Comparison of ENCODE assay signal across 18 mouse cellular contexts in genomic region chr2:102940813-102941361, GRCm38 (mm10). TPM values are rescaled to one million over a fixed set of nuclear protein-coding genes. Genes with fewer than 3 reads are reported as not detected.
A peak's percentile ranks its signal among the peaks of the same experiment; 100 is the strongest.
DNase-seq lines count a peak whose midpoint lies in the region; ATAC-seq and TF ChIP-seq lines count a peak whose summit lies in the region.
"Had no signal": no experiment of that assay in that cellular context is flagged by ENCODE, and none has a peak within 500 bp of the region (broad histone marks: within the 10 kb centered on the region; RNA-seq: fewer than 3 reads in every experiment).

No protein-coding gene starts in this region.

- peak; percentile 9 for DNase-seq in liver, adult 2 months (ENCODE audit: extremely low read depth, low read depth, low spot score)
- DNase-seq in retina, postnatal 1 day = peak; percentile 9
- no peak for DNase-seq in retina, embryonic 14.5 days (ENCODE audit: low spot score)
- no peak for DNase-seq in embryo, embryonic 10.5 days (ENCODE audit: low spot score)
- DNase-seq: cerebellum, adult 2 months; embryo, embryonic 11 days; gastrocnemius, postnatal 10 days; heart, adult 2 months had no signal

- no peaks in the 10 kb centered on the region for H3K27me3 ChIP-seq in liver, adult 2 months (ENCODE audit: control insufficient read depth, insufficient read depth, low read length)
- H3K27me3 ChIP-seq in liver, embryonic 12.5 days (replicated peaks) = no peaks in the 10 kb centered on the region; the same call in 1 of the 2 replicates
- no peaks in the 10 kb centered on the region for H3K27me3 ChIP-seq in intestine, embryonic 15.5 days (replicated peaks)
- H3K27me3 ChIP-seq in myocyte (ENCODE audit: control insufficient read depth, insufficient read depth, insufficient read length) = no peaks in the 10 kb centered on the region
- H3K27me3 ChIP-seq: embryonic facial prominence, embryonic 12.5 days; forebrain, embryonic 12.5 days; hindbrain, embryonic 15.5 days had no signal

- no peak overlapping the region for H3K27ac ChIP-seq in liver, adult 2 months (replicated peaks; ENCODE audit: insufficient read depth, low read depth, low read length)
- no peak overlapping the region for H3K27ac ChIP-seq in liver, embryonic 12.5 days
- no peak overlapping the region for H3K27ac ChIP-seq in intestine, embryonic 15.5 days
- H3K27ac ChIP-seq: embryonic facial prominence, embryonic 12.5 days; forebrain, embryonic 12.5 days; heart, adult 2 months; hindbrain, embryonic 15.5 days had no signal

- no peak overlapping the region for H3K4me3 ChIP-seq in liver, adult 2 months (ENCODE audit: insufficient read depth, low read depth, low read length)
- no peak overlapping the region for H3K4me3 ChIP-seq in liver, embryonic 12.5 days
- no peak overlapping the region for H3K4me3 ChIP-seq in intestine, embryonic 15.5 days (replicated peaks)
- H3K4me3 ChIP-seq in myocyte = no peak overlapping the region
- H3K4me3 ChIP-seq: embryonic facial prominence, embryonic 12.5 days; forebrain, embryonic 12.5 days; heart, adult 2 months; hindbrain, embryonic 15.5 days had no signal

- H3ac ChIP-seq in myocyte (ENCODE audit: control insufficient read depth, insufficient read length) = no peak overlapping the region

- H3K4me2 ChIP-seq in liver, embryonic 12.5 days = no peak overlapping the region
- H3K4me2 ChIP-seq in intestine, embryonic 15.5 days (replicated peaks) = 0 out of 2 replicates have a peak overlapping the region, but pooled peaks have one; percentile 0
- peak overlapping the region; percentile 72 for H3K4me2 ChIP-seq in myocyte (ENCODE audit: low read depth)
- H3K4me2 ChIP-seq: embryonic facial prominence, embryonic 12.5 days; forebrain, embryonic 12.5 days; heart, embryonic 11.5 days; hindbrain, embryonic 15.5 days had no signal

- 69% methylated on average over 8 of the region's 8 CpGs for WGBS in liver, adult 2 months
- WGBS in liver, embryonic 12.5 days (ENCODE audit: insufficient replicate concordance) = 48% methylated on average over 8 of the region's 8 CpGs
- WGBS in intestine, embryonic 15.5 days = 44% methylated on average over 8 of the region's 8 CpGs

- TF ChIP-seq POLR2A in liver, adult 2 months (IDR thresholded peaks at IDR 0.05; ENCODE audit: extremely low read depth, insufficient read depth, low read length) = no peak
- TF ChIP-seq POLR2A in myocyte (IDR thresholded peaks at IDR 0.05; ENCODE audit: insufficient read length, low read depth) = no peak

- ATAC-seq in liver, embryonic 12.5 days = no peak
- ATAC-seq in intestine, embryonic 15.5 days = peak; percentile 68
- no peak for ATAC-seq in erythroid progenitor cell, adult 5-6 weeks (replicated peaks; ENCODE audit: low FRiP score, poor library complexity, severe bottlenecking)
- ATAC-seq: forebrain, embryonic 16.5 days had no signal

- peaks cover 4% of the 10 kb centered on the region; the same call in 1 of the 2 replicates for H3K4me1 ChIP-seq in liver, adult 2 months (ENCODE audit: control insufficient read depth, insufficient read depth, low read length)
- no peaks in the 10 kb centered on the region for H3K4me1 ChIP-seq in liver, embryonic 12.5 days
- peaks cover 3% of the 10 kb centered on the region; the same call in 1 of the 2 replicates for H3K4me1 ChIP-seq in intestine, embryonic 15.5 days (replicated peaks)

- H3K9ac ChIP-seq in liver, adult 2 months (ENCODE audit: low read depth, low read length) = no peak overlapping the region
- H3K9ac ChIP-seq in liver, embryonic 12.5 days = no peak overlapping the region
- no peak overlapping the region for H3K9ac ChIP-seq in intestine, embryonic 15.5 days
- H3K9ac ChIP-seq: embryonic facial prominence, embryonic 12.5 days; forebrain, embryonic 12.5 days; hindbrain, embryonic 15.5 days had no signal

- no peaks in the 10 kb centered on the region for H3K9me3 ChIP-seq in liver, embryonic 12.5 days (replicated peaks)
- H3K9me3 ChIP-seq in intestine, embryonic 15.5 days = no peaks in the 10 kb centered on the region
- H3K9me3 ChIP-seq: embryonic facial prominence, embryonic 12.5 days; forebrain, embryonic 12.5 days; G1E; hindbrain, embryonic 15.5 days had no signal

- no peaks in the 10 kb centered on the region for H3K79me2 ChIP-seq in liver, adult 2 months (ENCODE audit: control insufficient read depth, insufficient read depth, low read length)
- H3K79me2 ChIP-seq in myocyte (ENCODE audit: control insufficient read depth, insufficient read depth) = no peaks in the 10 kb centered on the region

- no peak for TF ChIP-seq CTCF in liver, adult 2 months (IDR thresholded peaks at IDR 0.05; ENCODE audit: low read depth, low read length)

- H3K36me3 ChIP-seq in liver, adult 2 months (ENCODE audit: control insufficient read depth, insufficient read depth, low read length) = no peaks in the 10 kb centered on the region
- no peaks in the 10 kb centered on the region for H3K36me3 ChIP-seq in liver, embryonic 12.5 days
- H3K36me3 ChIP-seq in intestine, embryonic 15.5 days = no peaks in the 10 kb centered on the region
- no peaks in the 10 kb centered on the region for H3K36me3 ChIP-seq in myocyte (ENCODE audit: control insufficient read depth, insufficient read depth)
- H3K36me3 ChIP-seq: embryonic facial prominence, embryonic 12.5 days; forebrain, embryonic 12.5 days; G1E; hindbrain, embryonic 15.5 days had no signal

TF ChIP-seq in myocyte, 11 proteins besides CTCF, POLR2A, EP300 and RAD21:
- TF ChIP-seq POLR2AphosphoS2 (IDR thresholded peaks at IDR 0.05; ENCODE audit: insufficient read length, low read depth) (no peak), MAX (IDR thresholded peaks at IDR 0.05; ENCODE audit: low read depth) (no peak), CEBPB (IDR thresholded peaks at IDR 0.05; ENCODE audit: insufficient read depth, poor library complexity, severe bottlenecking) (no peak), SRF (IDR thresholded peaks at IDR 0.05; ENCODE audit: control insufficient read depth, insufficient read length, low read depth) (no peak), MYOG (IDR thresholded peaks at IDR 0.05; ENCODE audit: control insufficient read depth in 1 of 3, insufficient read depth in 1 of 3, insufficient read length in 2 of 3, low read depth in 2 of 3) (no peak), E2F4 (IDR thresholded peaks at IDR 0.05; ENCODE audit: insufficient read depth) (no peak), REST (IDR thresholded peaks at IDR 0.05; ENCODE audit: insufficient read depth, insufficient read length) (no peak)

RNA-seq across cellular contexts. Expression of gene Cd44, which starts 39.4 kb away (rescaled TPM):
- 3.3 and 6.0 TPM in 2 replicates for total RNA-seq in liver, adult 2 months (2014; rRNA removed)
- 1.1 and 2.2 TPM in 2 replicates for polyA plus RNA-seq in liver, adult 2 months (2012; rRNA removed)
- 17.8 and 18.6 TPM in 2 replicates for polyA plus RNA-seq in liver, embryonic 12.5 days (2016; fragmentation: Nextera tagmentation; extraction: Ambion mirVana)
- polyA plus RNA-seq in intestine, embryonic 15.5 days (2015; fragmentation: Nextera tagmentation; extraction: Ambion mirVana) = 12.6 and 13.8 TPM in 2 replicates
- polyA plus RNA-seq in myocyte (2012; fragmentation: generic; extraction: Trizol) = 77.1 TPM
- total RNA-seq in erythroid progenitor cell, adult 5-6 weeks (2015; ENCODE audit: low replicate concordance) = 51.5 and 61.6 TPM in 2 replicates
- total RNA-seq in erythroid progenitor cell, adult 5-6 weeks (2017; ENCODE audit: low replicate concordance) = 30.2 and 31.8 TPM in 2 replicates

Comparison
In these comparisons a context has a peak if more than half of its experiments do, and no peak if none do; other contexts are left out.
1. DNase-seq: peak in liver, adult 2 months (single experiment) and retina, postnatal 1 day (single experiment); none in retina, embryonic 14.5 days (single experiment) and embryo, embryonic 10.5 days (single experiment).